ENCODE assay signal across 10 mouse cellular contexts in genomic region chr3:98099287-98099686, GRCm38 (mm10).
DNase-seq lines count a peak whose midpoint lies in the region; ATAC-seq and TF ChIP-seq lines count a peak whose summit lies in the region.
"Had no signal": no experiment of that assay in that cellular context is flagged by ENCODE, and none has a peak within 500 bp of the region (broad histone marks: within the 10 kb centered on the region; RNA-seq: fewer than 3 reads in every experiment).

No protein-coding gene starts in this region.

- H3K27me3 ChIP-seq in forebrain, postnatal 0 days (ENCODE audit: insufficient read depth, low read length) = no peaks in the 10 kb centered on the region
- no peaks in the 10 kb centered on the region for H3K27me3 ChIP-seq in forebrain, embryonic 13.5 days
- H3K27me3 ChIP-seq in C2C12 (ENCODE audit: control insufficient read depth, insufficient read depth, insufficient read length) = no peaks in the 10 kb centered on the region
- H3K27me3 ChIP-seq in midbrain, embryonic 15.5 days (replicated peaks) = no peaks in the 10 kb centered on the region
- H3K27me3 ChIP-seq: limb, embryonic 12.5 days had no signal

- no peak for DNase-seq in forebrain, postnatal 0 days
- peak; percentile 28 for DNase-seq in c-Kit-positive CD71-negative TER-119-negative erythroid progenitor cells, embryonic 14.5 days (ENCODE audit: low read depth)
- no peak for DNase-seq in right cerebral cortex, postnatal 10 days (ENCODE audit: low spot score in 2 of 2)
- DNase-seq in urinary bladder, postnatal 25 days (ENCODE audit: low spot score) = no peak
- DNase-seq: gastrocnemius, postnatal 10 days had no signal

- H3K4me1 ChIP-seq in forebrain, postnatal 0 days (ENCODE audit: insufficient read depth) = no peaks in the 10 kb centered on the region
- peaks cover 23% of the 10 kb centered on the region for H3K4me1 ChIP-seq in forebrain, embryonic 13.5 days
- peaks cover 2% of the 10 kb centered on the region; the same call in 1 of the 2 replicates for H3K4me1 ChIP-seq in midbrain, embryonic 15.5 days

- 0 out of 2 replicates have a peak, but pooled peaks cover 4% of the 10 kb centered on the region for H3K9me3 ChIP-seq in forebrain, postnatal 0 days (ENCODE audit: low read length)
- peaks cover 9% of the 10 kb centered on the region for H3K9me3 ChIP-seq in forebrain, embryonic 13.5 days (replicated peaks)
- no peaks in the 10 kb centered on the region for H3K9me3 ChIP-seq in midbrain, embryonic 15.5 days

- ATAC-seq in forebrain, postnatal 0 days = no peak
- ATAC-seq in forebrain, embryonic 13.5 days = no peak
- peak; percentile 75 for ATAC-seq in megakaryocyte-erythroid progenitor cell, adult 5-6 weeks (replicated peaks; ENCODE audit: low FRiP score, low TSS enrichment, poor library complexity, severe bottlenecking)
- ATAC-seq in midbrain, embryonic 15.5 days (replicated peaks) = no peak

- WGBS in forebrain, postnatal 0 days = 84% methylated on average over 10 of the region's 10 CpGs
- WGBS in forebrain, embryonic 13.5 days = 90% methylated on average over 10 of the region's 10 CpGs
- WGBS in midbrain, embryonic 15.5 days = 86% methylated on average over 10 of the region's 10 CpGs

- H3K27ac ChIP-seq in forebrain, postnatal 0 days (ENCODE audit: low read depth, low read length) = no peak overlapping the region
- no peak overlapping the region for H3K27ac ChIP-seq in forebrain, embryonic 13.5 days
- no peak overlapping the region for H3K27ac ChIP-seq in midbrain, embryonic 15.5 days
- H3K27ac ChIP-seq: limb, embryonic 12.5 days had no signal

- peaks cover 2% of the 10 kb centered on the region for H3K79me3 ChIP-seq in C2C12 (ENCODE audit: low read depth)

- H3K79me2 ChIP-seq in C2C12 (ENCODE audit: control insufficient read depth, insufficient read depth) = peaks cover 17% of the 10 kb centered on the region

- no peak overlapping the region for H3K4me3 ChIP-seq in forebrain, postnatal 0 days (ENCODE audit: low read depth, low read length)
- H3K4me3 ChIP-seq in forebrain, embryonic 13.5 days = no peak overlapping the region
- H3K4me3 ChIP-seq in C2C12 (ENCODE audit: insufficient read depth, poor library complexity, severe bottlenecking) = no peak overlapping the region
- no peak overlapping the region for H3K4me3 ChIP-seq in midbrain, embryonic 15.5 days
- H3K4me3 ChIP-seq: limb, embryonic 12.5 days had no signal

- H3K9ac ChIP-seq in forebrain, postnatal 0 days = no peak overlapping the region
- H3K9ac ChIP-seq in forebrain, embryonic 13.5 days = no peak overlapping the region
- H3K9ac ChIP-seq in midbrain, embryonic 15.5 days = no peak overlapping the region
- H3K9ac ChIP-seq: limb, embryonic 12.5 days had no signal

- H3ac ChIP-seq in C2C12 (ENCODE audit: control insufficient read depth, insufficient read length, low read depth) = no peak overlapping the region

- peaks cover 11% of the 10 kb centered on the region for H3K36me3 ChIP-seq in forebrain, postnatal 0 days (ENCODE audit: insufficient read depth)
- H3K36me3 ChIP-seq in forebrain, embryonic 13.5 days (ENCODE audit: poor library complexity, severe bottlenecking) = peaks cover 69% of the 10 kb centered on the region
- H3K36me3 ChIP-seq in C2C12 (ENCODE audit: control insufficient read depth, insufficient read depth) = peaks cover 77% of the 10 kb centered on the region
- no peaks in the 10 kb centered on the region; the same call in 1 of the 2 replicates for H3K36me3 ChIP-seq in midbrain, embryonic 15.5 days (replicated peaks)

- peak; percentile 45 for TF ChIP-seq CTCF in forebrain, postnatal 0 days (IDR thresholded peaks at IDR 0.05; ENCODE audit: low read depth)
- TF ChIP-seq CTCF in C2C12 (IDR thresholded peaks at IDR 0.05; ENCODE audit: control insufficient read depth, insufficient read depth, insufficient read length) = peak; percentile 22

- no peak overlapping the region for H3K4me2 ChIP-seq in forebrain, postnatal 0 days (ENCODE audit: low read depth)
- no peak overlapping the region for H3K4me2 ChIP-seq in forebrain, embryonic 13.5 days
- no peak overlapping the region for H3K4me2 ChIP-seq in midbrain, embryonic 15.5 days
- H3K4me2 ChIP-seq: limb, embryonic 12.5 days had no signal

TF ChIP-seq in C2C12, 6 proteins besides CTCF, POLR2A, EP300 and RAD21:
- TF ChIP-seq MAX (IDR thresholded peaks at IDR 0.05) (no peak), FOSL1 (IDR thresholded peaks at IDR 0.05; ENCODE audit: insufficient read depth, low read length, poor library complexity, severe bottlenecking) (no peak), MYOD1 (IDR thresholded peaks at IDR 0.05; ENCODE audit: control insufficient read depth, insufficient read length, low read depth) (no peak), CEBPB (IDR thresholded peaks at IDR 0.05; ENCODE audit: low read depth) (no peak), USF1 (IDR thresholded peaks at IDR 0.05; ENCODE audit: low read depth) (no peak), MYOG (IDR thresholded peaks at IDR 0.05; ENCODE audit: control insufficient read depth, extremely low read depth, insufficient read length) (no peak)
